Comparison of ENCODE assay signal across 7 mouse cellular contexts in the genomic region with DNA sequence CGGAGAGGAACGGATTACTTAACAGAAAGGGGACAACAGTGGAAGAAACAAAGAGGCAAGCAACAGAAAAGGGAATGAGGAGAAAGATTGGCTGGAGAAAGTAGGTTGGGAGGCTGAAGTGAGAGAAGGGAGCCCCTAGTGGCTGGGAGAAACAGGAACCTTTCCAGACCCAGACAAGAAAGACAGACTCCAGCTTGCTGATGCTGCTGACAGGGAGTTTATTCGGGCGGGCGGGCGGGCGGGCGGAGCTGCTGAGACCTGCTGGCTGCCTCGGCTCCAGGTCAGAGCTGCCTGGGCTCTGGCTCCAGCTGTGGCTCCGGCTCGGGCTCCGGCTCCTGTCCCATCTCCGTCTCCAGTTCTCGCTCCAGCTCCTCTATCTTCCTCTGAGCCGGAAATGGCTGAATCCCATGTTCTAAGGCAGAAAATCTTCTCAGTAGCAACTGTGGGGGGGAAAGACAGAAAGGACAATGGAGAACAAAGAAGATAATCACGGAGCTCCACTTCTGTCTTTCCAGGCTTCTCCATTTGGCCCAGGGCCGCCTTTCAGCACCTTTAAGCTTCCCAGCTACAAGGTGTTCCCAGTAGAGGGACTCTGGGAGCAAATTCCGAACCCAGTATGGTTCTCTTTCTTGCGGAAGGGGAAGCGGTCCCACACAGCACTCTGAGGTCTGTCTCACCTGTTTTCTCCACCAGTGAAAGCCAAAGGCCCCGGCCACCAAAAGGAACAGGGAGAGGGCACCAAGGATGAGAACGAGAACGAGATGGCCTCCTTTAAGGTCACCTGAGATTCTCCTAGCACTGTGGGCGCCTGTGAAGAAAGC. TPM values are rescaled to one million over a fixed set of nuclear protein-coding genes. Genes with fewer than 3 reads are reported as not detected.
DNase-seq lines count a peak whose midpoint lies in the region; ATAC-seq lines count a peak whose summit lies in the region.

No protein-coding gene starts in this region.

- peak overlapping the region; percentile 99 for H3K27ac ChIP-seq in hindbrain, embryonic 14.5 days

- WGBS in hindbrain, embryonic 14.5 days = 7% methylated on average over 24 of the region's 24 CpGs

- peak overlapping the region; percentile 78 for H3K9ac ChIP-seq in hindbrain, embryonic 14.5 days

- peak overlapping the region; percentile 31 for H3K4me3 ChIP-seq in hindbrain, embryonic 14.5 days (replicated peaks; ENCODE audit: low read length)

- H3K4me2 ChIP-seq in hindbrain, embryonic 14.5 days (replicated peaks) = peak overlapping the region; percentile 80

- DNase-seq in adipocyte (ENCODE audit: low spot score) = peak; percentile 95
- peak; percentile 83 to 85 for DNase-seq in cerebellum, postnatal 14 days
- peak; percentile 62 to 72 for DNase-seq in frontal cortex, postnatal 14 days (ENCODE audit: low spot score in 2 of 2)
- peak; percentile 79 for DNase-seq in hindbrain, embryonic 14.5 days (ENCODE audit: low spot score)
- DNase-seq in left cerebral cortex, adult 11 months (ENCODE audit: low spot score) = peak; percentile 84
- peak; percentile 87 for DNase-seq in lung, postnatal 36 days
- peak; percentile 51 for DNase-seq in right cerebral cortex, postnatal 14 days

- H3K4me1 ChIP-seq in hindbrain, embryonic 14.5 days (replicated peaks; ENCODE audit: control insufficient read depth, insufficient read depth, low read length) = peaks cover 20% of the 10 kb centered on the region

- H3K36me3 ChIP-seq in hindbrain, embryonic 14.5 days (replicated peaks; ENCODE audit: control insufficient read depth, insufficient read depth) = no peaks in the 10 kb centered on the region

- ATAC-seq in hindbrain, embryonic 14.5 days (ENCODE audit: low FRiP score) = peak; percentile 76

- H3K27me3 ChIP-seq in hindbrain, embryonic 14.5 days (ENCODE audit: control insufficient read depth, insufficient read depth, low read length) = no peaks in the 10 kb centered on the region

- H3K9me3 ChIP-seq in hindbrain, embryonic 14.5 days (ENCODE audit: control insufficient read depth, low read length) = no peaks in the 10 kb centered on the region

RNA-seq across cellular contexts. Expression of gene Lag3, which starts 7.1 kb away (rescaled TPM):
- polyA plus RNA-seq in hindbrain, embryonic 14.5 days (2014; fragmentation: Nextera tagmentation; extraction: Ambion mirVana) = 2.1 and 2.8 TPM in 2 replicates

RNA-seq across cellular contexts. Expression of gene Ptms, which starts 15.5 kb away (rescaled TPM):
- 674 and 707 TPM in 2 replicates for polyA plus RNA-seq in hindbrain, embryonic 14.5 days (2014; fragmentation: Nextera tagmentation; extraction: Ambion mirVana)

RNA-seq across cellular contexts. Expression of gene Cd4, which starts 16.4 kb away (rescaled TPM):
- polyA plus RNA-seq in hindbrain, embryonic 14.5 days (2014; fragmentation: Nextera tagmentation; extraction: Ambion mirVana) = 0.27 and 0.35 TPM in 2 replicates

RNA-seq across cellular contexts. Expression of gene Mlf2, which starts 26.8 kb away (rescaled TPM):
- polyA plus RNA-seq in hindbrain, embryonic 14.5 days (2014; fragmentation: Nextera tagmentation; extraction: Ambion mirVana) = 577 and 614 TPM in 2 replicates

RNA-seq across cellular contexts. Expression of gene Gpr162, which starts 40.6 kb away (rescaled TPM):
- 16.6 and 17.6 TPM in 2 replicates for polyA plus RNA-seq in hindbrain, embryonic 14.5 days (2014; fragmentation: Nextera tagmentation; extraction: Ambion mirVana)

Comparison
In these comparisons a context has a peak if more than half of its experiments do, and no peak if none do; other contexts are left out.
1. Peak in every context shown above with its lines: DNase-seq, ATAC-seq, H3K4me3 ChIP-seq and H3K27ac ChIP-seq.